Mouse (Mus musculus) liver, embryonic 14.5 days (tissue): Measurements from ENCODE around the gene Kcp.

ENCODE experiments used
- CTCF ChIP-seq: IDR thresholded peaks from 2 replicates; pipeline ENCODE4 v1.5.1; 2016; ENCODE audit warnings: antibody characterized with exemption, low read depth, control low read depth
- EP300 ChIP-seq: IDR thresholded peaks from 2 replicates; pipeline ENCODE4 v1.6.1; 2016; ENCODE audit warnings: antibody characterized with exemption, low read depth

DNA sequence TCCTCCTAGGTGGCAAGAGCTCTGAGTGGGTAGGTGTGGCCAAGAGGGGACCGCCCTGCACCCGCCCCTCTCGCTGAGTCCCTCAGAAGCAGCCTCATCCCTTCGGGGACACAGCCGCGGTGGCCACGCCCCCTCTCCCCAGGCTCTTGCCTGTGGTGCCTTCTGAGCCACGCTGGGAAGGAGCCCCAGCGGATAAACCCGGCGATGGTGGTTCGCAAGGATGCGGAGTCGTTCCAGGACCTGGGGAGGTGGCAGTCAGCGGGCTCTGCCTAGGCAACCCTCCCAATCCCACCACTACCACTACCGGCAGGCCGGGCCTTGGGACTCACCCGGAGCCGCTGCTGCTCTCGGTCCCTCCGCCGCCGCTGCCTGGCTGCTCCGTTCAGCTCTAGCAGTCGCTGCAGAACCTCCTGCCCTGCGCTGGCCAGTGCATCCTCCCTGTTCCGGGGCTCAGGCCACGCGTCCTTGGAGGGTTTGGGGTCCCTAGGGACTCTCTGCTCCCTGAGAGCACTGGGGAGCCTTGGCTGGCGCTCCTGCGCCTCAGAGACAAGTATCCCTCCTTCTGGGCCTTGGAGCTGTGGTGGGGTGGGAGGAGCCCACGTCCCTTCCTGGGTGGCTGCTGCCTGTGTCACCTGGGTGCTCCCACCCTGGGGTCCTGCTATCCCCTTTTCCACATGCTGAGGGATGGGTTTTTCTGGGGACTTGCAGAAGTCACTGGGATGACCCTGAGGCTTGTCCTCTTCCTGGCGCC is 33.6 kb downstream of the Kcp start:
- TF ChIP-seq CTCF (no peak), EP300 (no peak)
